Mouse (Mus musculus): ENCODE data around the gene Sept5.

Gene Sept5

GRCm38 (mm10) chr16:18629390-18630231, at the start of gene Sept5:
Sept5 (minus strand) TSS chr16:18629954.
- DNase-seq (ENCODE audit: low read depth, low spot score), result peak; percentile 27

GRCm38 (mm10) chr16:18679112-18679511, 49.4 kb upstream of the Sept5 start:
- peak; percentile 73 for DNase-seq (ENCODE audit: low read depth, low spot score)

DNA sequence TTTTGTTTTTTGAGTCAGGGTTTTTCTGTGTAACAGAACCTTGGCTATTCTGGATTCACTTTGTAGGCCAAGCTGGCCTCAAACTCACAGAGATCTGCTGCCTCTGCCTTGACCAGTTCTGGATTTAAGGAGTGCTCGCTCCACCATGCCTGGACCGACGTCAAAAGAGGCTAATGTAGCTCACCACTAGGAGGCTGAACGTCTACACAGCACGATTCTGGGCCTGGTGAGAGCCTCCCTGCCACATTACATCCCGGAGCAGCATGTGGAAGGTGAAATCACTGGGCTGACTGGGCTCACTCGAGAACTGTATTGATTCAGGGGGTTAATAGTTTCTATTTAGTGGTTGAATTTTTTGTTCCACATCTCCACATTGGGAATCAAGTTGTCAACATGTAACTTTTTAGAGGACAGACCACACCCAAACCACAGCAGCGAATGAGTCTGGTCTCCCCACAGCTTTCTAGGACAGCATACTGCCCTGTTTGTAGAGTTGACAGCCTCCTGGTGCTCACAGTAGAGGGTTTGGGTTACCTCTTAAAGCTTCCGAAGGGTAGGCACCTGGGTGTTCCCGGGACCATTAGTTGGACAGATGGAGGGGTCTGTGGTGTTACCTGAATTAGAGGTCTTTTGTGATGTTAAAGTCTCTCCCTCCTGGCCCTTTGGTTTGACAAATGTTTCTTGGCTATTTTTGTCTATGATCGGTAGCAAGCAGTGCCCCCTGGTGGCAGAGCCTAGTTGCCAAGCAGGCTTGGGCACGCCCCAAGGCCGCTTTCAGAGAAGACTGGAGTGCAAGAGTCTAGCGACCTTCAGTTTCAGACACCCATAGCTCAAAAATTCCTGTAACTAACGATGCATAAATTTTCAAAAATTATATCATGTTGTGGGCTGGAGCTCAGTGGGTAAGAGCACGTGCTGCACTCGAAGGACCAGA, 48.3 kb upstream of the Sept5 start:
- peak; percentile 84 for DNase-seq (ENCODE audit: low read depth, low spot score)

GRCm38 (mm10) chr16:18673005-18673404, 43.3 kb upstream of the Sept5 start:
- DNase-seq (ENCODE audit: low read depth, low spot score), result no peak

DNA sequence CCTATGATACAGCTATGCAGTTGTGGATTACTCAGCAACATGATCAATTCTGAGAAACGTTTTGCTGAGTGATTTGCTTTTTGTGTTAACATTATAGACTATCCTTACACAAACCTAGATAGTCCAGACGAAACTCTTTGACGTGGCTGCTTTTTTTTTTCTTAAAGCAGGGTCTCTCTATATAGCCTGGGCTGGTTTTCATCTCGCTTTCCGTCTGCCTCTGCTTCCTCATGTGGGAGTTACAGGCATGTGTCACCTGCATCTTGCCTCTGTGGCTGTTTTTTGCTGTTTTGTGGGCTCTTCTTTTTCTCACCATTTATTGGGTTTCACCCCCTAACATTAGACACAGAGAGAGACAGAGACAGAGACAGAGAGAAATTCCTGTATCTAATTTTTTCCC, 42.3 kb upstream of the Sept5 start:
- DNase-seq (ENCODE audit: low read depth, low spot score), result no peak

- DNase-seq (ENCODE audit: low read depth, low spot score), result no peak
Observed at GRCm38 (mm10) chr16:18669914-18670313, 40.2 kb upstream of the Sept5 start.

GRCm38 (mm10) chr16:18658597-18658996, 28.8 kb upstream of the Sept5 start:
- DNase-seq (ENCODE audit: low read depth, low spot score), result no peak

GRCm38 (mm10) chr16:18655372-18656098, 25.8 kb upstream of the Sept5 start:
- no peak for DNase-seq (ENCODE audit: low read depth, low spot score)

DNA sequence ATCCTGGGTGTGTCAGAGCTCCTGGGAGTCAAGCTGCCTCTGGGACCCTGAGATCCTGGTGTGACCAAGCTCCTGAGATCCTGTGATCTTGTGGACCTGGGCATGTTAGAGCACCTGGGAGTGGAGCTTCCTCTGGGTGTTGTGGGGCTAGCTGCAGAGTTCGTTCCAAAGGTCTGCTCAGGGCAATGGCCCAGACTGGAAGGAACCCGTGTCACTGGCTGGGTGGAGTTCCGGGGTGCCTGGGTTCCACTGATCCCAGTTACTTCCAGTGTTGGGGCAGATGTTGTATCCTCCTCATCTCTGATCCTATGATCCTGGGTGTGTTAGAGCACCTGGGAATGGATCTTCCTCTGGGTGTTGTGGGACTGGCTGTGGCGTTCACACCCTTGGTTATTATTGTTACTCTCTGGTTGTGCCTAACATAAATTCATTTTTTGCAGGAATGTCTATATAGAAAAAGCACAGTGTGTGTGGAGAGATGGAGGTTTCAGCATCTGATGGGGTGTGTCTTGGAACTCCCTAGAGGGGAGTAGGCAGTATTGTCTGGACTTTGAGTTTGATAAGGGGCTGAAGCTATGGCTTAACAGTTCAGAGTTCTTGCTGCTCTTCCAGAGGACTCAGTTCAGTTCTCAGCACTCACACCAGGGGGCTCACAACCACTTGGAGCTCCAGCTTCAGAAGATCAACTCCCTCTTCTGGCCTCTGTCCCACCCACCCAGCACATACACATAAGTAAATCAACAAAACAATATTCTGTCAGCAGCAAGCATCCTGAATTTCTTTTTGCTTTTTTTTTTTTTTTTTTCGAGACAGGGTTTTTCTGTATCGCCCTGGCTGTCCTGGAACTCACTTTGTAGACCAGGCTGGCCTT, 23.8 kb upstream of the Sept5 start:
- peak; percentile 54 for DNase-seq (ENCODE audit: low read depth, low spot score)

DNA sequence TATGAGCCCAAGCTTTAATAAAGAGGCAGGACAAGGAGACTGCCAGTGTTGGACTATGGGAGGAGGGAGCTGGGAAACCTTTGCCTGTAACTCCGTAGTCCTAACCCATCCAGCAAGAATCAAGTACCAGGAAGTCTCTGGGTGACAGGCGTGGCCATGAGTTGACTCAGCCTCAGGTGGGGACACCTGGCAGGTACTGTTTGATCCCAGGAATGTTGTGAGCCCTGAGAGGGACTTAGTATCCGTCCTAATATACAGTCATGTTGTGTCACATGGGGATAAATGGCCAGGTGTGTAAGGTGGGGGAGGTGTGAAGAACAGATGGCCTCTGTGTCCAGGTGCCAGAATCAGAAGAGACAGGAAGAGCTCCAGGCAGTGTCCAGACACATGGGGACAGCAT, 19.4 kb upstream of the Sept5 start:
- DNase-seq (ENCODE audit: low read depth, low spot score), result no peak

GRCm38 (mm10) chr16:18645329-18645728, 15.6 kb upstream of the Sept5 start:
- no peak for DNase-seq (ENCODE audit: low read depth, low spot score)

- no peak for DNase-seq (ENCODE audit: low read depth, low spot score)
Observed at GRCm38 (mm10) chr16:18644485-18644884, 14.7 kb upstream of the Sept5 start.

GRCm38 (mm10) chr16:18643406-18643998, 13.7 kb upstream of the Sept5 start:
- no peak for DNase-seq (ENCODE audit: low read depth, low spot score)

DNA sequence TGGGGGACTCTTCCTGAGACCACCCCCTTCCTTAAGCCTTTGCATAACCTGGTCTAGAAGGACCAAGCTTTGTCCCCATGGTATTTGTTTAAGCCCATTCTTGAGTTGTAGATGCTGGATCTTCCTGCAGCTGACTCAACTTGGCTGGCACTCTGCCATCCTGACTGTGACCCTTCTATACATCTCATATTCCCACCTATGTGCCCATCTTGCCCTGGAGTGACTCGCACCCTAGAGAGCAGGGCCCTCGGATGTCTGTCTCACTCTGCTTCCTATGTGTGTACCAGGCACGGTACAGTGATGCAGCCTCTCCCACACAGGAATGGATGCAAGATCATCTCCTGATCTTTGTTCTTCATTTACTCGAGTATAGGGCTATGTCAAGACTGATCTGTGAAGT, 13.1 kb upstream of the Sept5 start:
- DNase-seq (ENCODE audit: low read depth, low spot score), result no peak

DNA sequence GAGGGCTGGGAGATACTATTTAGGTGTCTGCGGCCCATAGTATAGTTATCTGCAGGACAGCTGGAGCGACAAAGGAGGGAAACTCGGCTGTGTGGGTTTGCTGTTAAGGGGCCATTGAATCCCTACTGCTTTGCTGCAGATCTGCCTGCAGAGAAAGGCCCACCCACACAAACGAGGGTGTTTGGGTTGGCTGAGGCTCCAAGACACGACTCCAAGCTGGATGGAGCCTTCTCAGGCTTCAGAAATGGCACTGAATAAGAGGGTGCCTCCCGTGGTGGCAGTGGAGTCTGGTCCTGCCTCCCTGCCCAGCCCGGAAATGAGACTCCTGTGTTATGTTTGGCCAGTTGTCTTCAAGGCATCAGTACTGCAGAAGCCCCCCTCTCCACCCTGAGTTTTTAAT, 12.5 kb upstream of the Sept5 start:
- no peak for DNase-seq (ENCODE audit: low read depth, low spot score)

- DNase-seq (ENCODE audit: low read depth, low spot score), result no peak
Observed at GRCm38 (mm10) chr16:18639382-18639929, 9.7 kb upstream of the Sept5 start.

GRCm38 (mm10) chr16:18638396-18638795, 8.6 kb upstream of the Sept5 start:
- no peak for DNase-seq (ENCODE audit: low read depth, low spot score)

GRCm38 (mm10) chr16:18636804-18637203, 7.0 kb upstream of the Sept5 start:
- no peak for DNase-seq (ENCODE audit: low read depth, low spot score)

DNA sequence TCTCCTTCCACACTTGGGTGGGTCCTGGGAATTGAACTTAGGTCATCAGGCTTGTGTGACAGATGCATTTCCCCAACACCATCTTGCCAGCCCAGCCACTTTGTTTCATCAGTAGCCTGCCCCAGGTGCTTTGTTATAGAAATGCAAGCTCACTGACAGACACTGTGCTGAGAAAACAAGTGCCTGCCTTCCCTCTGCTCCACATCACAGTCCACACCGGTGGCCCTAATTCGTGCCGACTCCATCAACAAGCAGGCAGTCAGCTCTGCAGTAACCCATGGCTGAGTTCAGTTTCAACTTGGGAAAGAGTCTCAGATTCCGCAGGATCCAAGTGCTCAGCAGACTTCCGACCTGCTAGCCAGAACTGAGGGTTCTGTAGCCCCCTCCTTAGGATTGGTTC, 6.6 kb upstream of the Sept5 start:
- DNase-seq (ENCODE audit: low read depth, low spot score), result no peak

GRCm38 (mm10) chr16:18633333-18633732, 3.6 kb upstream of the Sept5 start:
- no peak for DNase-seq (ENCODE audit: low read depth, low spot score)
